Mouse (Mus musculus): Measurements from ENCODE around the gene Cotl1. TPM values are rescaled to one million over a fixed set of nuclear protein-coding genes. Genes with fewer than 3 reads are reported as not detected.
A peak's percentile ranks its signal among the peaks of the same experiment; 100 is the strongest.

The Cotl1 gene
- polyA plus RNA-seq, 1 experiment, result 427 TPM

- Histone ChIP-seq H3K27me3 (replicated peaks; ENCODE audit: control insufficient read depth, insufficient read depth, low read length) (no peaks in the 10 kb centered on the region), H3K4me1 (ENCODE audit: control insufficient read depth, insufficient read depth, low read length) (peaks cover 13% of the 10 kb centered on the region), H3K4me3 (ENCODE audit: insufficient read depth, low read depth, low read length) (no peak overlapping the region), H3K27ac (ENCODE audit: insufficient read depth, low read depth, low read length) (peak overlapping the region; percentile 26), H3K36me3 (ENCODE audit: control insufficient read depth, insufficient read depth, low read length) (no peaks in the 10 kb centered on the region)
- 83% methylated on average over 8 of the region's 8 CpGs for WGBS
- DNase-seq, result no peak
- TF ChIP-seq CTCF (conservative IDR thresholded peaks at IDR 0.05; ENCODE audit: insufficient read depth, insufficient read length, low read depth, low read length), result no peak
- TF ChIP-seq POLR2A (IDR thresholded peaks at IDR 0.05; ENCODE audit: low read depth, low read length), result no peak
Observed at GRCm38 (mm10) chr8:119819976-119820375, 20.4 kb downstream of the Cotl1 start.

DNA sequence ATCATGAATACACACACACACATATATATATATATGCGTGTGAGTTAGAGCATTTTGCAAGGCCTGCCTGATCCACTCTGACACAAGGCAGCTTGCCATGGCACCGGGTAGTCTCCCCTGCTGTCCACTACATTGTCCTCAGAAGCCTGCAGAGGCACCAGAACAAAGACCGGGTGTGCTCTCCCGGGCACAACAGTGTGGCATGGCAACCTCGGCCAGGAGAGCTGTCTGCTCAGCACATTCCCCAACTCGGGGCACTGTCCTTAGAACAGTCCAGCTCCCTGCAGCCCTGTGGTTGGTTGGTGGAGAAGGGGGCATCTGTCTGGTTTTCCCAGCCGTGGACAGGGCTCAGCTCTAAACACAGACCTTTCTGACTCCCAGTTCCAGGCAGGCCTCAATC lies 21.0 kb downstream of the Cotl1 start:
- H3K4me1 ChIP-seq (ENCODE audit: control insufficient read depth, insufficient read depth, low read length), result peaks cover 9% of the 10 kb centered on the region; the same call in 1 of the 2 replicates
- H3K27me3 ChIP-seq (replicated peaks; ENCODE audit: control insufficient read depth, insufficient read depth, low read length), result no peaks in the 10 kb centered on the region
- TF ChIP-seq POLR2A (IDR thresholded peaks at IDR 0.05; ENCODE audit: low read depth, low read length) (no peak), CTCF (conservative IDR thresholded peaks at IDR 0.05; ENCODE audit: insufficient read depth, insufficient read length, low read depth, low read length) (no peak)
- peak; percentile 86 for DNase-seq
- WGBS, result 49% methylated on average over 7 of the region's 7 CpGs
- peak overlapping the region; percentile 26 for H3K27ac ChIP-seq (ENCODE audit: insufficient read depth, low read depth, low read length)
- H3K4me3 ChIP-seq (ENCODE audit: insufficient read depth, low read depth, low read length), result no peak overlapping the region
- no peaks in the 10 kb centered on the region for H3K36me3 ChIP-seq (ENCODE audit: control insufficient read depth, insufficient read depth, low read length)

GRCm38 (mm10) chr8:119817446-119817845 lies 22.9 kb downstream of the Cotl1 start:
- H3K27ac ChIP-seq (ENCODE audit: insufficient read depth, low read depth, low read length), result no peak overlapping the region
- DNase-seq, result no peak
- no peak overlapping the region for H3K4me3 ChIP-seq (ENCODE audit: insufficient read depth, low read depth, low read length)
- H3K27me3 ChIP-seq (replicated peaks; ENCODE audit: control insufficient read depth, insufficient read depth, low read length), result no peaks in the 10 kb centered on the region
- peaks cover 12% of the 10 kb centered on the region for H3K4me1 ChIP-seq (ENCODE audit: control insufficient read depth, insufficient read depth, low read length)
- TF ChIP-seq POLR2A (IDR thresholded peaks at IDR 0.05; ENCODE audit: low read depth, low read length), result no peak
- TF ChIP-seq CTCF (conservative IDR thresholded peaks at IDR 0.05; ENCODE audit: insufficient read depth, insufficient read length, low read depth, low read length), result no peak
- H3K36me3 ChIP-seq (ENCODE audit: control insufficient read depth, insufficient read depth, low read length), result no peaks in the 10 kb centered on the region
- 49% methylated on average over 12 of the region's 12 CpGs for WGBS

GRCm38 (mm10) chr8:119816219-119816618 lies 24.1 kb downstream of the Cotl1 start:
- no peak overlapping the region for H3K27ac ChIP-seq (ENCODE audit: insufficient read depth, low read depth, low read length)
- no peaks in the 10 kb centered on the region for H3K36me3 ChIP-seq (ENCODE audit: control insufficient read depth, insufficient read depth, low read length)
- no peak overlapping the region for H3K4me3 ChIP-seq (ENCODE audit: insufficient read depth, low read depth, low read length)
- 90% methylated on average over 6 of the region's 6 CpGs for WGBS
- peaks cover 23% of the 10 kb centered on the region for H3K4me1 ChIP-seq (ENCODE audit: control insufficient read depth, insufficient read depth, low read length)
- no peaks in the 10 kb centered on the region for H3K27me3 ChIP-seq (replicated peaks; ENCODE audit: control insufficient read depth, insufficient read depth, low read length)
- DNase-seq, result no peak
- TF ChIP-seq CTCF (conservative IDR thresholded peaks at IDR 0.05; ENCODE audit: insufficient read depth, insufficient read length, low read depth, low read length), result no peak
- TF ChIP-seq POLR2A (IDR thresholded peaks at IDR 0.05; ENCODE audit: low read depth, low read length), result no peak

- no peak overlapping the region for H3K4me3 ChIP-seq (ENCODE audit: insufficient read depth, low read depth, low read length)
- no peaks in the 10 kb centered on the region for H3K36me3 ChIP-seq (ENCODE audit: control insufficient read depth, insufficient read depth, low read length)
- H3K4me1 ChIP-seq (ENCODE audit: control insufficient read depth, insufficient read depth, low read length), result peaks cover 20% of the 10 kb centered on the region
- no peak for TF ChIP-seq POLR2A (IDR thresholded peaks at IDR 0.05; ENCODE audit: low read depth, low read length)
- TF ChIP-seq CTCF (conservative IDR thresholded peaks at IDR 0.05; ENCODE audit: insufficient read depth, insufficient read length, low read depth, low read length), result no peak
- no peak overlapping the region for H3K27ac ChIP-seq (ENCODE audit: insufficient read depth, low read depth, low read length)
- no peaks in the 10 kb centered on the region for H3K27me3 ChIP-seq (replicated peaks; ENCODE audit: control insufficient read depth, insufficient read depth, low read length)
- peak; percentile 61 for DNase-seq
- WGBS, result 48% methylated on average over 12 of the region's 12 CpGs
Observed at GRCm38 (mm10) chr8:119812650-119813431, 27.5 kb downstream of the Cotl1 start.

GRCm38 (mm10) chr8:119811925-119812324 lies 28.4 kb downstream of the Cotl1 start:
- TF ChIP-seq CTCF (conservative IDR thresholded peaks at IDR 0.05; ENCODE audit: insufficient read depth, insufficient read length, low read depth, low read length) (peak; percentile 44; the same call in 1 of the 2 replicates), POLR2A (IDR thresholded peaks at IDR 0.05; ENCODE audit: low read depth, low read length) (no peak)
- Histone ChIP-seq H3K4me3 (ENCODE audit: insufficient read depth, low read depth, low read length) (no peak overlapping the region), H3K27ac (ENCODE audit: insufficient read depth, low read depth, low read length) (no peak overlapping the region), H3K27me3 (replicated peaks; ENCODE audit: control insufficient read depth, insufficient read depth, low read length) (no peaks in the 10 kb centered on the region), H3K4me1 (ENCODE audit: control insufficient read depth, insufficient read depth, low read length) (peaks cover 20% of the 10 kb centered on the region), H3K36me3 (ENCODE audit: control insufficient read depth, insufficient read depth, low read length) (no peaks in the 10 kb centered on the region)
- peak; percentile 52 for DNase-seq
- WGBS, result 40% methylated on average over 6 of the region's 6 CpGs

DNA sequence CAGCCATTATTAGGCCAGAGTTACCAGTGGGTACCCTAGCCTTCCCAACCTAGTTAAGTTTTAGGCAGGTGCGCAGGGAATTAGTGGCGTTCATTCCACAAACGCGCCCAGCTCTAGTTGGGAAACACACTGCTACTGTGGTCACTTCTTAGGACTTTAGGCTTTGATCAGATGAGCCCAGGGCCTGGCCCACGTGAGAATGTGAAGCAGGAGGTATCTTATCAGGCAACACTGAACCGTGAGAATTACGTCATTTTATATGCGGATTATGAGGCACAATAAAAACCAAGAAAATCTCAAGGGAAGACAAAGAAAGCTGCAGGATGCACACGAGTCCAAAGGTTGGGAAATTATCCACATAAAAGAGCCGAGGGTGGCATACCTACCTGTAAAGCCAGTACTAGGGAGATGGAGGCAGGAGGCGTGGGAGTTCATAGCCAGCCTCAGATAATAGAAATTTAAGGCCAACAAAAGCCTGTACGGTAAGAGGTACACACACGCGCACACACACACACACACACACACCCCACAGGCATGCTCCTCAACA lies 29.3 kb downstream of the Cotl1 start:
- 78% methylated on average over 14 of the region's 14 CpGs for WGBS
- TF ChIP-seq POLR2A (IDR thresholded peaks at IDR 0.05; ENCODE audit: low read depth, low read length) (no peak), CTCF (conservative IDR thresholded peaks at IDR 0.05; ENCODE audit: insufficient read depth, insufficient read length, low read depth, low read length) (no peak)
- Histone ChIP-seq H3K27me3 (replicated peaks; ENCODE audit: control insufficient read depth, insufficient read depth, low read length) (no peaks in the 10 kb centered on the region), H3K27ac (ENCODE audit: insufficient read depth, low read depth, low read length) (no peak overlapping the region), H3K4me3 (ENCODE audit: insufficient read depth, low read depth, low read length) (no peak overlapping the region), H3K4me1 (ENCODE audit: control insufficient read depth, insufficient read depth, low read length) (peaks cover 23% of the 10 kb centered on the region), H3K36me3 (ENCODE audit: control insufficient read depth, insufficient read depth, low read length) (no peaks in the 10 kb centered on the region)
- DNase-seq, result no peak

Data from kidney, adult 2 months (tissue).